Mouse (Mus musculus) embryonic fibroblast, embryonic 13.5 days (primary cell): Measurements from ENCODE around the gene Asb18. TPM values are rescaled to one million over a fixed set of nuclear protein-coding genes. Genes with fewer than 3 reads are reported as not detected.
A peak's percentile ranks its signal among the peaks of the same experiment; 100 is the strongest.

ENCODE experiments used
- H3K27ac ChIP-seq: 2 replicates; pipeline ENCODE4 v1.5.1; 2012; ENCODE audit warnings: low read length, control low read depth, inconsistent platforms; ENCODE audit not compliant: insufficient read depth
- H3K4me1 ChIP-seq: 2 replicates; pipeline ENCODE4 v1.6.1; 2011; ENCODE audit warnings: low read length; ENCODE audit not compliant: control insufficient read depth, insufficient read depth
- H3K4me3 ChIP-seq: 2 replicates; pipeline ENCODE4 v1.5.1; 2011; ENCODE audit warnings: mild to moderate bottlenecking, control low read depth, low read length; ENCODE audit not compliant: insufficient read depth
- CTCF ChIP-seq: IDR thresholded peaks from 2 replicates; pipeline ENCODE4 v1.5.1; 2011; ENCODE audit warnings: mild to moderate bottlenecking, control low read depth, low read length, moderate library complexity, borderline replicate concordance; ENCODE audit not compliant: insufficient read depth
- POLR2A ChIP-seq: IDR thresholded peaks from 2 replicates; pipeline ENCODE4 v1.6.1; 2011; ENCODE audit warnings: low read depth, mild to moderate bottlenecking, control low read depth, low read length, moderate library complexity
- polyA plus RNA-seq: library from polyadenylated mRNA; stranded (reverse); fragments of >200 nt; gene quantifications from 2 replicates; pipeline ENCODE4 v1.2.4, GENCODE M21; 2011; ENCODE audit warnings: low read depth; ENCODE audit not compliant: missing spikeins, insufficient read length

The Asb18 gene
- polyA plus RNA-seq = not detected in 2 replicates

GRCm38 (mm10) chr1:90014446-90014845 is at the start of gene Asb18:
Asb18 (minus strand) TSS chr1:90014666.
- Histone ChIP-seq H3K4me1 (no peaks in the 10 kb centered on the region), H3K4me3 (no peak within 1 kb of the TSS), H3K27ac (no peak within 1 kb of the TSS)
- no peak for TF ChIP-seq CTCF
- TF ChIP-seq POLR2A = no peak

- Histone ChIP-seq H3K27ac (no peak overlapping the region), H3K4me3 (no peak overlapping the region), H3K4me1 (no peaks in the 10 kb centered on the region)
- TF ChIP-seq POLR2A (no peak), CTCF (no peak)
Measured at GRCm38 (mm10) chr1:90060599-90060998, 46.1 kb upstream of the Asb18 start.

- Histone ChIP-seq H3K4me3 (no peak overlapping the region), H3K27ac (no peak overlapping the region), H3K4me1 (no peaks in the 10 kb centered on the region)
- TF ChIP-seq POLR2A (no peak), CTCF (no peak)
Measured at GRCm38 (mm10) chr1:90060054-90060453, 45.6 kb upstream of the Asb18 start.

- Histone ChIP-seq H3K4me1 (peaks cover 8% of the 10 kb centered on the region), H3K27ac (no peak overlapping the region), H3K4me3 (no peak overlapping the region)
- TF ChIP-seq CTCF (no peak), POLR2A (no peak)
Measured at GRCm38 (mm10) chr1:90054991-90055390, 40.5 kb upstream of the Asb18 start.

- H3K4me1 ChIP-seq = peaks cover 8% of the 10 kb centered on the region
- no peak overlapping the region; the same call in none of the 2 replicates for H3K27ac ChIP-seq
- no peak for TF ChIP-seq POLR2A
- TF ChIP-seq CTCF = no peak
- no peak overlapping the region for H3K4me3 ChIP-seq
Measured at GRCm38 (mm10) chr1:90051347-90051746, 36.9 kb upstream of the Asb18 start.

- H3K27ac ChIP-seq = peak overlapping the region; percentile 56
- H3K4me3 ChIP-seq = no peak overlapping the region
- peaks cover 8% of the 10 kb centered on the region for H3K4me1 ChIP-seq
- TF ChIP-seq CTCF (no peak), POLR2A (no peak)
Measured at GRCm38 (mm10) chr1:90050046-90050739, 35.7 kb upstream of the Asb18 start.

GRCm38 (mm10) chr1:90028305-90028704 is 13.8 kb upstream of the Asb18 start:
- Histone ChIP-seq H3K4me1 (no peaks in the 10 kb centered on the region), H3K4me3 (no peak overlapping the region), H3K27ac (no peak overlapping the region)
- TF ChIP-seq CTCF = no peak
- TF ChIP-seq POLR2A = no peak

- Histone ChIP-seq H3K4me1 (no peaks in the 10 kb centered on the region), H3K4me3 (no peak overlapping the region), H3K27ac (no peak overlapping the region)
- peak; percentile 87 for TF ChIP-seq CTCF
- no peak for TF ChIP-seq POLR2A
Measured at GRCm38 (mm10) chr1:90026945-90027344, 12.5 kb upstream of the Asb18 start.

- no peak for TF ChIP-seq POLR2A
- Histone ChIP-seq H3K4me3 (no peak overlapping the region), H3K4me1 (no peaks in the 10 kb centered on the region), H3K27ac (no peak overlapping the region)
Measured at GRCm38 (mm10) chr1:90020336-90020735, 5.9 kb upstream of the Asb18 start.

- no peaks in the 10 kb centered on the region for H3K4me1 ChIP-seq
- no peak overlapping the region for H3K27ac ChIP-seq
- TF ChIP-seq POLR2A (no peak), CTCF (no peak)
- H3K4me3 ChIP-seq = no peak overlapping the region
Measured at GRCm38 (mm10) chr1:90018071-90018470, 3.6 kb upstream of the Asb18 start.

GRCm38 (mm10) chr1:90013273-90013672 is 1.2 kb downstream of the Asb18 start:
- TF ChIP-seq POLR2A = no peak
- TF ChIP-seq CTCF = no peak
- Histone ChIP-seq H3K4me1 (no peaks in the 10 kb centered on the region), H3K4me3 (no peak overlapping the region), H3K27ac (no peak overlapping the region)
